Mouse (Mus musculus) neural tube, embryonic 10.5 days (tissue): ENCODE measurements around the gene Nupr1.
"Not testable (repeated sequence)": the region's sequence is repeated elsewhere in the genome, so short reads cannot be mapped to it uniquely, and the experiment has no call there.

ENCODE experiments used
- DNase-seq: peaks from one replicate; pipeline ENCODE4 v3.0.0-alpha.2; 2017; ENCODE audit warnings: low spot score; ENCODE audit errors: extremely low spot score

Nupr1 gene

DNA sequence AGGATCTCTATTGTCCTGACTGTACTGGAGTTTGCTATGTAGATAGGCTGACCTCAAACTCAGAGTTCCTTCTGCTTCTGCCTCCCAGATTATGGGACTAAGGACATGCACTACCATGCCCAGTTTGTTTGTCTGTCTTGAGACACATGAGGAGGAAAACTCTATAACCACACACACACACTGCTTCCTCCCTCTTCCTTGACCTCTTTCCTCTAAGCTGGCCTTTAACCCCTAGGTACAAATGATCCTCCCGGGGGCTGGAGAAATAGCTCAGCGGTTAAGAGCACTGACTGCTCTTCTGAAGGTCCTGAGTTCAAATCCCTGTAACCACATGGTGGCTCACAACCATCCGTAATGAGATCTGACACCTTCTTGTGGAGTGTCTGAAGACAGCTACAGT is 13.7 kb upstream of the Nupr1 start:
- DNase-seq: no peak

DNA sequence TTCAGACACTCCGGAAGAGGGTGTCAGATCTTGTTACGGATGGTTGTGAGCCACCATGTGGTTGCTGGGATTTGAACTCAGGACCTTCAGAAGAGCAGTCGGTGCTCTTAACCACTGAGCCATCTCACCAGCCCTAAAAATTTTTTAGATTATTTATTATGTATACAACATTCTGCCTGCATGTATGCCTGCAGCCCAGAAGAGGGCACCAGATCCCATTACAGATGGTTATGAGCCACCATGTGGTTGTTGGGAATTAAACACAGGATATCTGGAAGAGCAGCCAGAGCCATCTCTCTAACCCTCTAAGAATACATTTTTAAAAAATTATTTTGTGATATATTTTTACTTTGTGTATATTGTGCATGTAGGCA is 12.6 kb upstream of the Nupr1 start:
- not testable (repeated sequence) for DNase-seq

DNA sequence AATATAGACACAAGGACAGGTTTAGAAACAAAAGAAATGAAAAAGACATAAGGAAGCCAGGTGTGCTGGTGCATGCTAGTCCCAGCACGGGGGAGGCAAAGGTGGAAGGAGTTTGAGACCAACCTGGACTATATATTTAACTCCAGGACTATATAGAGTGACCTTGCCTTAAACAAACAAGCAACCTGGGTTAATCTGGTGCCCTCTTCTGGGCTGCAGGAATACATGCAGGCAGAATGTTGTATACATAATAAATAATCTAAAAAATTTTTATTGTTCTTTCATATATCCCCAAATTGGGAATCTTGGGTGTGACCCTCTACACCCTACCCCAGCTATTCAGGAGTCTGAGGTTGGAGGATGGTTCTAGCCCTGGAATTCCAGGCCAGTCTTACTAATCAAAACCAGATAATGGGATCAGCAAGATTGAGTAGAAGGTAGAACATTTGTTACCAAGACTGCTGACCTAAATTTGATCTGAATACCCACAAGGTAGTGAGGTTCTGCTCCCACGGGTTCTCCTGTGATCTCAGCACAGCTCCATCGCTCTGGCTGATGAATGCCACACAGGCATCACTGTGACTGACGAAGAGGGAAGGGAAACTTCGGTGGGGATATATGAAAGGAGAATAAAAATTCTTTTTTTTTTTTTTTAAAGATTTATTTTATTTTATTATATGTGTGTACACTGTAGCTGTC is 12.0 kb upstream of the Nupr1 start:
- no peak for DNase-seq

DNA sequence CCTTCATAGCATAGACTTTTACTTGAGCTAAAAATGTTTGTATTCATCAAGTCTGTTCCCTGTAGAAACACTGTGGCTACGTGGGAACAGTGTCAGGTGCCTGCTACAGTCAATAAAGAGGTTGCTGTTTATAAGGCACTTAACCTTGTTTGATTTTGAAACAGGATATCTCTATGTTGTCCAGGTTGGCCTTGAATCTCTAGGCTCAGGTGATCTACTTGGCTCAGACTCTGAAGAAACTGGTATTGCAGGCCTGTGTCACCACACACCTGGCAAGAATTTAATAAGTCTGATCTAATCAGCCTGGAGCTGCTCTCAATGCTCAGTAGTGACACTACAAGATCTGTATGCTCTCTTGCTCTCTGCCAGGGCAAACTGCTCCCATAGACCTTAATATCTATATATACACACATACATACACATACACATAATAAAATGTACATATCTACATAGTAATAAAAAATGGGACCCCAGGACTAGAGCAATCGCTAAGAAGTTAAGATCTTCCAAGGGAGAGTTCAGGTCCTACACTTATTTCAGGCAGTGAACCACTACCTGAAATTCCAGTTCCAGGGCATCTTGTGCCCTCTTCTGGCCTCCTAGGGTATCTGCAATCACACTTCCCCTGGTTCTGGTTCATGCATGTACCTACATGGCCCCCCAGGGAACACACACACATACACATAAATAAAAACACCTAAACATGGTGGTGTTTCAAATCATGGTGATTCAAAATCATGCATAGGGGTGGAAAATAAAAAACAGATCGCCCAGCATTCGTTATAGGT is 6.3 kb upstream of the Nupr1 start:
- no peak for DNase-seq

DNA sequence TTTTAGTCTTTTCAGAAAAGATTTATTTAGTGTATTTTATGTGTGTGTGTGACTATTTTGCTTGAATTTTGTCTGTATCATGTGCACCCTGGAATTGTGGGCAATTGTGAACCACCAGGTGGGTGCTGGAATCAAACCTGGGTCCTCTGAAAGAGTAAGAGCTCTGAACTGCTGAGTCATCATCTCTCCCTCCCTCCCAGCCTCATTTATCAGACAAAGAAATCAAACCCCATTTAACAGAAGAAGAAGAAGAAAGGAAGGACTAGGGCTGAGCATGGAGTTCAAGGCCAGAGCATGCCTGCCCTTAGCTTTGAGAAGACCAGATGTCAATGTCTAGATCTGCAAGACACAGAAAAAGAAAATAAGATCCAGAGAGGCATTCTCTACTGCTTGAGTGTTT is 4.7 kb upstream of the Nupr1 start:
- no peak for DNase-seq

DNA sequence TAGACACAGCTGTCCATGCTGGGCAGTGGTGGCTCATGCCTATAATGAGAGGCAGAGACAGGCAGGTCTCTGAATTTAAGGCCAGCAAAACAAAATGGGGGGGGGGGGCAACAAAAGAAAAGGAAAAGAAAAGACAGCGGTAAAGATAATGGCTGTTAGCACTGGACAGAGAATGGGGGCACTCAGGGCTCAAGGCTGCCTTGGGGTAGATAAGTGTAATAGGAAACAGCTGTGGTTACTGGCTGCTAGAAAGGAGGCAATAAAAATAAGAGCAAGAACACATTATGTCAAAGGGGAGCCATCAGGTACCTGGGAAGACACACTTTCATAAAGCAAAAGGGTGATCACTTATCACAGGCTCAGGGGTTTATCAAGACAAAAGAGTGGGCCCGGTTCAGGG is 1.8 kb upstream of the Nupr1 start:
- DNase-seq: no peak

DNA sequence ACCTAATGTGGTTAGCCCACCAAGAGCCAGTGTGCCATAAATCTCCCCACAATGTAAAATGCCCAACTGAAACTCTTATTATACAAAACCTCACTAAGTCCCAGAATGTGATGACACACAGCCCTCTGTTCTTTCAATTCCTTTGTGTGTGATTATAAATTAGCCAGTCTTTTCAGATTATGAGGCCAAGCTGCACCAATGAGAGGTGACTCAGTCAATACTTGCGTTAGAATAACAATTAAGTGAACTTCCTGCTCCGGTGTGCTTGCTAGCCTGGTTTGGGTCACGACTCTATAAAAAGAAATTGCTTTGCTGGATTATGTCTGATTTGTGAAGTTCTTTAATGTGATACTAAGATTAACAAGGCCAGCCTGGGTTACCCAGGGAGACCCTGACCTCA is 746 bp downstream of the Nupr1 start:
- no peak for DNase-seq

DNA sequence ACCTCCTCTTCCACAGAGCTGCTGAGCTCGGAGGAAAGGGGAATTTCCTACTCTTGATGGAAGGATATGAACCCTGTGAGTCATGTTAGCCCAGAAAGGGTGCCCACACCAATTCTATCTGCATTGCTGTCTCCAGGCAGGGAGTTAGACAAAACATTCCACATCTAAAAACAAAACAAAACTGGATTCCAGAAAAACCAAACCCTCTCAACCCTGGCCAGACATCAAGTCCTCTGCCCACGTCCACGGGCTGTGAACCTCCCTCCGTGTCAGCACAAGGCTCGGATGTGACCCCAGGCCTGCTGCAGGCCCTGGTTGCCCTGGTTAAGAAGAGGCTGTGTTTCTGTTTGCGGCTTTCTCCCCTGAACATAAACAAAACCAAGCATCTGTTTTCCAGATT is 2.5 kb downstream of the Nupr1 start:
- DNase-seq: no peak

DNA sequence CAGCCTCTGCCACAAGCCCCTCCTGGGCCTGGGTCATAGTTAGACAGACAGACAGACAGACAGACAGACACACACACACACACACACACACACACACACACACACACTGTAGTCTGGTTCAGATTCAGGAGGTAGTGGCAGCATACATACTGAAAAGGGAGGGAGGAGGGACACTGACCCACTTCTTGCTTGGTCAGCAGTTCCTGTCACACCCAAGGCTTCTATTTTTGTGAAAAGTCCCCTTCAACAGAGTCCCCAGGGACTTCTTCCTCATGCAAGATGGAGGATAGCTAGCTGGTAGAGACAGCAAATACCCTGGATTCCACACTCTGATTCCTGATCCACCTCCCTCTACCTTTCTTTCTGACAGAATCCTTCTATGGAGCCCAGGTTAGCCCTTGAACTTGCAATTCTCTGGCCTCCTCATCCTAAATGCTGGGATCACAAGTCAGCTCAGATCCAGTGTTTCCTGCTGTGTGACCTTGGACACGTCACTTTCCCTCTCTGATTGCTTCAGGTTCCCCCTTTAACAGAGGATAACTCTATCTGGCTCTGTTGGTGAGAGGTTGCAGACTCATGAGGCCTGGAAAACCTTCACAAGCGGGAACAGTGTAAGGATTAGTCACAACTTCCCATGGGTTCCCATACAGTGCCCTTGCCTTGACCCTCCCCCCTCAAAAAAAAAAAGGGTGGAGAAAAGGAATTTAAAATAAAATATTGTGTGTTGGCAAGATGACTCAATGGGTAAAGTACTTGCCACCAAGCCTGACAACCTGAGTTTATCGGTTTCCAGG is 4.7 kb downstream of the Nupr1 start:
- no peak for DNase-seq

DNA sequence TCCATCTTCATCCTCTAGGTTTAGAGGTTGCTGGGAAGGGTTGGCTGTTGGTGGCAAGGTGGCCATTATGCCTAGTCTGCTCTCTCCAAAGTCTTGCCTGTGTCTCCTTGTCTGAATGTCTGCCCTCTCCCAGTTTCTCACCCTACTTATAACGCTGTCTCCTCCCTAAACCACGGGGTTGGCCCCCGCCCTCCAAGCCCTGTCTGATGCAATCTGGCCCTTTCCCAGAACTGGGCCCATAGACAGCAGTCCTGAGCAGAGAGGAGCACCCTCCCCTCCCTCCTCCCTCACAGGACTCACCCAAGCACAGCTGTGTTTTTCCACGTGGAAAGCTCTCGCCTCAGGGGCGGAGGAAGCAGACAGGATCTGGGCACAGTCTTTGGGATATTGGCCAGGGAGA is 5.3 kb downstream of the Nupr1 start:
- no peak for DNase-seq

DNA sequence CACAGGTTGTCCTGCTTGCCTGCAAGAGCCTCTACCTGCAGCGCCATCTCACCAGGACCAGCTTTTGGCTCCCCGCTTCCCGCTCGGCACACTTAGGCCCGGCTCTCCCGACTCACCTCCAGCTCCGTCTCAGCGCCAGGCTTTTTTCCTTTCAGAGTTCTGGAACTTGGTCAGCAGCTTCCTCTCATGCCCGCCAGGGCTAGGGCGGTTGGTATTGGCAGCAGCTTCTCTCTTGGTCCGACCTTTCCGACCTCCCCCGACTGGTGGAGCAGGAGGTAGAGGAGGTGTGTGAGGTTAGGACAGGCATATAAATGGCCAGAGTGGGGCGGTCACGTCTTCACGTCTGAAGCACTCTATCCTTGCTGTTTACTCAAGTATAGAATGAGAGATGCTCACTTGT is 5.9 kb downstream of the Nupr1 start:
- DNase-seq: no peak

DNA sequence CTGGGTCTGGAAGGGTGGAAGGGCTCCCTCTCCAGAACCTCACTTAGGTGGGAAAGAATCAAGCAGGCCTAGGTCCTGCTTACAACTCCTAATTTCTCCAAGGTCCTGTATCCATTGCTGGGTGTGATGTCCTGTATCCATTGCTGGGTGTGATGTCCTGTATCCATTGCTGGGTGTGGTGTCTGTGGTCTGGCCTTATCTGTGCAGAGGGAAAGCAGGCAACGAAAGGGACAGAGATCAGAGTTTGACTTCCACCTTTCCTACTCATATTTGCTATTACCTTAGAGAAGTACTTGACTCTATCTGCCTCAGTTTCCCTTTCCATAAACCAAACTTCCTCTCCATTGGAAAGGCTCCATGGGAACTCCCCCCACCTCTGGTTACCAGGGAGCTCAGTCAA is 7.3 kb downstream of the Nupr1 start:
- no peak for DNase-seq

DNA sequence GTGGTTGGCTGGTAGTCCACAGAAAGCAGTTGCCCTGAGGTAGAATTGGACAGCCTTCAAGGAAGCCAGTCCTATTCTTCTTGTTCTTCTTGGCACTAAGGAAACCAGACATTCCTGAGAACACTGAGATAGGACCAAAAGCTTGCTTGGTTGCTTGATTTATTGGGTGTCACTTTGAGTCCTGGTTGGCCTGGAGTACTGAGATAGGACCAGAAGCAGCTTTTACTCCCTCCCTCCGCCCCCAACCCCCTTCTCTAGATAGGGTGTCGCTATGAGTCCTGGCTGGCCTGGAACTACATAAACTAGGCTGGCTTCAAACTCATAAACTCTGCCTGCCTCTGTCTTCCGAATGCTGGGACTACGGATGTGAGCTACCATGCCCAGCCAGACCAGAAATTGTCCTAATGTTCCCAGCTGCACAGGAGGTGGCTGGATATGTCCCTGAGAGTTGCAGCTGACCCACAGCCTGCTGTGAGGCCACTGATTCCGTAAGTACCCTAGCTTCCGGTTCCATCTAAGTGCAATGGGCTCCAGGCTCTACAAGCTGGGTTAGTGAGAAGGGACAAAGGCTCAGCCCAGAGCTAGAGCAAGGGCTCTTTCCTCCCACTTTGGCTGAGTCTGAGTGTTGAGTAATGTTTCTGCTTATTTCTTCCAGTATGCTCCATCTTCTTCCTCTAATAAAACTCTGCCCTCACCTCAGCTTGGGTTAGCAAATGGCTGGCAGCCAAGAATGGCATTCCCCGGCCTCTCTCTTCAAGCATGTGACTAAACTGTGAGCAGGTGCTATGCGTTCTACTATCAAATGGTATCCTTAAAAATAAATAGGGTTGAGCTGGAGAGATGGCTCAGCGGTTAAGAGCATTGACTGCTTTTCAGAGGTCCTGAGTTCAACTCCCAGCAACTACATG is 9.0 kb downstream of the Nupr1 start:
- DNase-seq: no peak

DNA sequence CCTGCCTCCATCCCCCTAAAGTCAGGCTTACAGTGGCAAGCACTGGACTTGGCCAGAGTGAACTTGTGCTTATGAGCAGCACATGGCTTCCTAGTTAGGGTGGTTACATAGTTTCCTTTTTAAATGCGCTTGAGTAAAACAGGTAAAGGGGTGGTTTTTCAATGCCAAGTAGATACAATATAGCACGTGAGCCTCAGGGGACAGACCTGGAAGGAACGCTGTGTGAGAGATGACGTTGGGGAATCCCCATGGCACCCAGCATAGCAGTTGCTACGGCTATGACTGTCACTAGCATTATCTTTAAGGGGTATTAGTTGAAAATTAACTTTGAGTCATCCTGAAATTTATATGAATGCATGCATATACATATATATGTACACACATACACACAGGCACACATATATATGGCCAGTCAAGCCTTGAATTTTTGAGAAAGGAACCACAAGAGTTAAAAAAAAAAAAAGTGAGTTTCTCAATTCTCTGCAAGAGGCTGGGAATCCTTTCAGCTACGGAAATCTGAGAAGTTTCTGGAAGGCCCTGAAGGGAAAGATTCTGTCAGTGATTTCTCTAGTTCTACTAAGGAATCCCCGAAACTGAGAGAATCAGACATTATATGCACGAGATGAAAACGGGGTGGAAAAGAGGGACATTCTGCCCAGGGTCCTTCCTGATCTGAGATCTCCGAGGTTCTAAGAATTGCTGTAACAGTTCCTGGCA is 10.9 kb downstream of the Nupr1 start:
- no peak for DNase-seq

DNA sequence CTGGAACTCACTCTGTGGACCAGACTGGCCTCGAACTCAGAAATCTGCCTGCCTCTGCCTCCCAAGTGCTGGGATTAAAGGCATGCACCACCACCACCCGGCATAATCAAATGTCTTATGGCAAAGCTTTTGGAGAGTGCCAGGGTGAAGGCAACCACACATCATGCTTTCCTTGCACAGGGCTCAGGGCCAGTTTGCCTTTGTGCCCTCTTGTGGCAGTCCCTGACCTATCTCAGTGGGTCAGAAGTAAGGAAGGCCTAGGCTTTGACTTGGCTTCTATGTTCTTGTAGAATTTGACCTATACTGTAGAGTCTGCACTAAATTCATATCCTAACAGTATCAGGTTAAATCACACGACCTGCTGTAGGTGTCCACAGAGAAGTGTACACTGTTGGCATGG is 14.0 kb downstream of the Nupr1 start:
- DNase-seq: no peak

DNA sequence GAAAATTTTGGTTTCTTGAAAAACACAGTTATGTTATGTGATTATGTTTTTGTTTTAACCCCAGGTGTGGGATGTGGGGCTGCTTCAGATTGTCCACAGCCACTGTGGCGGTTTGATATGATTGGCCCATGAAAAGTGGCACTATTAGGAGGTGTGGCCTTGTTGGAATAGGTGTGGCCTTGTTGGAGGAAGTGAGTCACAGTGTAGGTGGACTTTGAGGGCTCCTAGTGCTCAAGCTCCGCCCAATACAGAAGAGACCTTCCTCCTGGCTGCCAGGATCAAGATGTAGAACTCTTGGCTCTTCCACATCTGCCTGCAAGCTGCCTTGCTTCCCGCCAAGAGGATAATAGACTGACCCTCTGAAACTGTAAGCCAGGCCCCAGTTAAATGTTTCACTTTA is 17.9 kb downstream of the Nupr1 start:
- DNase-seq: no peak

DNA sequence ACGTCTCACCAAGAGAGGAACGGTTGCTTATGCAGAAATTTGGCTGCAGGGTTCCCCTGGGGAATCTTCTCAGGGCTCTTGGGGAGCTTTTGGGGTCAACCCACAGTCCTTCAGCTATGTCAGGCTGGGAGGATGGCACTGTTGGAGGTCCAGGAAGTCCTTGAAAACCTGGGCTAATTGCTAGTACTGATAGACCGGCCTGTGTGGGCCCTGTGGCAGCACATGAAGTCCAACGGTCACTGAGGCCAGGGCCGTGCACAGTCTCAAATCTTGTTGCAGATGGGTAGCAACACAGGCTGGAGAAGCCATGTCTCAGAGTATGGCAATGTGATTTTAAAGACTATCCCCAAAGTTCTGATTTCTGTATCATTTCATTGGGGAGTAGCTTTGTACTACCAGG is 22.9 kb downstream of the Nupr1 start:
- no peak for DNase-seq

DNA sequence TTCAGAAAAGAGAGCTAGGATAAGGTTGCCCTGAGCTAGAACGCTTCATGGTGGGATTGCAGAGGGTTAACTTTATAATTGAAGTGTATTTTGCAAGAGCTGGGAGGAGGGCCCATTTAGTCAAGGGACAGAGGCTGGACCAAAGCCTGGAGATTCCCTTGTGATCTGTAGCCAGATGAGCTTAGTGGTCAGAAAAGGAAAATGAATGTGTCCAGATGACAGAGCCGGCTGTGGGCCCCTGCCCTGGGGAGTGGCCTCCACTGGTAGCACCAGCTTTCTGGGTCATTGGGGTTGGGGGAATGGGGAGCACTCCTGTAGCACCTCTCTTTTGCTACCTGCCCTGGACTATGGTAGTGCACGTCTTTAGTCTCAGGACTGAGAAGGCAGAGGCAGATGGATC is 23.6 kb downstream of the Nupr1 start:
- DNase-seq: no peak

DNA sequence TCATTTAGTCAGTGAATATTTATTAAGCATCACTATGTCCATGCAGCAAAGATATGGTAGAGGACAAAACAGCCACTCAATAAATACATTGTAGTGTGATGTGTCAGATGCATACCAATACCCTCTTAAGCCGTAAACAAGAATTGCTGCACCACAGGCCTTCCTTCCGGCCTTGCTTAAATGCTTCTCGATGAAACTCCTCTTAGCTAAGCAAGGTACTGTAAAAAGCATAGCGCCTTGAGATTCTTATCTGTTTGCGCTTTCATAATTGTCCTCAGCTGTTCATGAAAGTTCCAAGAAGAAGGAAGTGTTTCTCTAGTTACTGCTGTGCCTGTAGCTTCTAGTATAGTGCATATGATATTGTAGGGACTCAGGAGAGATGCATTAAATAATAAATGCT is 24.1 kb downstream of the Nupr1 start:
- DNase-seq: no peak

DNA sequence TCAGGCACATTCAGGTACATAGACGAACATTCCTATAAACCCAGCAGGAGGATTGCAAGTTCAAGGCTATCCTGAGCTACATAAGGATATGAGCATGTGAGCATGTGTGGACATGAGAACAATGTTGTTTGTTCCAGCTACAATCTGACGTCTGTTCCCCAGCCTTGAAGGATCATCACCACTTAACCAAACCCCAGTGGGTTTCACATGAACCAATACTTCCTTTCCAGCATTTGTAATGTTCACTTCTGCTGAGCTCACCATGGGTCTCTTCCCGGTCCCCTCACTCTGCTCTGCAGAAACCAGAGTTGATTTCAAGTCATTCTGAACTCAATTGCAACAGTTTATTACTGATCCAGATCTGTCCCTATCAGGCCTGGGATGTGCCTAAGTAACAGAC is 28.0 kb downstream of the Nupr1 start:
- no peak for DNase-seq

DNA sequence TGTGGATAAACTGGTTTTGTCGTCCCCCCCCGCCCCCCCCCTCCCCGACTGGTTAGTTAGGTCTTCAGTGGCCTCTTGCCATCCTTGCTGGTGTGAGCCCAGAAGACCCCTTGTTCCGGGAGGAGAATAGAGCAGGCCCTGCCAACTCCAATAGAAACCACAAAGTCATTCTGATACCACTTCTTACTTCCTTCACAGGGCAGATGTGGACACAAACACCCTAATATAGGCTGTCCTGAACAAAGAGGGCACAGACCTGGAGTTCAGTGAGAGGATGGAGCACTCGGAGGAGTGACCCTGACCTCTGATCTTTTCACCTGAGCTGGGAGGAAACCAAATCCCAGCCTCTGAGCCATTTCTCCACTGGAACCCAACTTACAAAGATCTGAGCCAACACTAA is 28.8 kb downstream of the Nupr1 start:
- no peak for DNase-seq
